Mouse (Mus musculus) natural killer cell, adult 2 months (primary cell): ENCODE measurements around the gene Atxn2.
"Not testable (repeated sequence)": the region's sequence is repeated elsewhere in the genome, so short reads cannot be mapped to it uniquely, and the experiment has no call there.

ENCODE experiments used
- DNase-seq, 2 experiments: peaks; one replicate each; pipeline ENCODE4 v3.0.0; 2022; ENCODE audit warnings: low spot score in 2 of 2

The Atxn2 gene

GRCm38 (mm10) chr5:121834991-121835747, 124.0 kb downstream of the Atxn2 start:
- DNase-seq: peak; percentile 60 to 70

- peak in 1 of 2 experiments; percentile 85 for DNase-seq
Observed at GRCm38 (mm10) chr5:121835949-121836691, 125.0 kb downstream of the Atxn2 start.

- peak; percentile 89 to 96 for DNase-seq
Observed at GRCm38 (mm10) chr5:121836692-121837415, 125.7 kb downstream of the Atxn2 start.

- DNase-seq: peak; percentile 62 to 63
Observed at GRCm38 (mm10) chr5:121837441-121838340, 126.6 kb downstream of the Atxn2 start, which contains the start of gene Sh2b3. TSS of gene Sh2b3 (minus strand) at chr5:121837646.

GRCm38 (mm10) chr5:121838341-121839127, 127.4 kb downstream of the Atxn2 start:
- peak; percentile 66 to 82 for DNase-seq

GRCm38 (mm10) chr5:121839128-121839473, 128.0 kb downstream of the Atxn2 start:
- no peak for DNase-seq

GRCm38 (mm10) chr5:121841516-121841915, 130.4 kb downstream of the Atxn2 start:
- DNase-seq: no peak

- DNase-seq: peak in 1 of 2 experiments; percentile 21
Observed at GRCm38 (mm10) chr5:121841973-121842372, 130.8 kb downstream of the Atxn2 start.

- DNase-seq: peak; percentile 57 to 78
Observed at GRCm38 (mm10) chr5:121842665-121843118, 131.6 kb downstream of the Atxn2 start.

GRCm38 (mm10) chr5:121843138-121843905, 132.2 kb downstream of the Atxn2 start:
- DNase-seq: no peak

GRCm38 (mm10) chr5:121845361-121845760, 134.2 kb downstream of the Atxn2 start:
- no peak for DNase-seq

GRCm38 (mm10) chr5:121846322-121846721, 135.2 kb downstream of the Atxn2 start:
- DNase-seq: no peak

- not testable (repeated sequence) for DNase-seq
Observed at GRCm38 (mm10) chr5:121847269-121847668, 136.1 kb downstream of the Atxn2 start.

GRCm38 (mm10) chr5:121848035-121848519, 136.9 kb downstream of the Atxn2 start:
- peak in 1 of 2 experiments; percentile 20 for DNase-seq

- peak; percentile 80 to 84 for DNase-seq
Observed at GRCm38 (mm10) chr5:121848743-121849142, 137.6 kb downstream of the Atxn2 start, which contains the start of gene Pheta1. TSS of gene Pheta1 (plus strand) at chr5:121848984.

- DNase-seq: no peak
Observed at GRCm38 (mm10) chr5:121849478-121850349, 138.6 kb downstream of the Atxn2 start.

GRCm38 (mm10) chr5:121853368-121854051, 142.4 kb downstream of the Atxn2 start:
- DNase-seq: no peak

- no peak for DNase-seq
Observed at GRCm38 (mm10) chr5:121854768-121855167, 143.6 kb downstream of the Atxn2 start.
